Mouse (Mus musculus): Measurements from ENCODE around the gene Cubn.

The Cubn gene

GRCm38 (mm10) chr2:13233902-13234301 is 257.7 kb downstream of the Cubn start:
- no peak for DNase-seq (ENCODE audit: low spot score)

DNA sequence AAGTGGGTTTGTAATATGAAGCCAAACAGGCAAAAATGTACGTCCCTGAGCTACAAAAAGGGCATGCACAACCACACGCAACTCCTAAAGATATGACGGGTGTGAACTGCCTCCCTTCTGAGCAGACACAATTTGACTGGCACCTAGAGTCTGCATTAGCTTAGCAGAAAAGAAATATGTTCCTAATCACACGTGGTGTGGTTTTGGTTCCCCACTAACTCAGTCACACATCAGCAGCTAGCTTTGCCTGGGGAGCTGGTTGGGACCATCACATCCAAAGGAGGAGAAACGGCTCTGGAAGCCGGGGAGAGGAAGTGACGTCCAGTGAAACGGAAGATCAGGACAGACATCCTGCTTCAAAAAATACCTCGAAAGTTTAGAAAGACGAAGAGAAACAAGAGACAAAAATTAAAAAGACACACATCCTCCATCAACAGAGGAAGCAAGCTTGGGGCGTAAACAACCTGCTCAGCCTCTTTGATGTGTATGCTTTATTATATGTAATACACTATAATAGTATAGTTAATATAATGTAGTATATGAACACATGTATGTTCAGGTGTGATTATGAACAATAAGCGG is 258.3 kb downstream of the Cubn start:
- DNase-seq (ENCODE audit: low spot score): no peak

DNA sequence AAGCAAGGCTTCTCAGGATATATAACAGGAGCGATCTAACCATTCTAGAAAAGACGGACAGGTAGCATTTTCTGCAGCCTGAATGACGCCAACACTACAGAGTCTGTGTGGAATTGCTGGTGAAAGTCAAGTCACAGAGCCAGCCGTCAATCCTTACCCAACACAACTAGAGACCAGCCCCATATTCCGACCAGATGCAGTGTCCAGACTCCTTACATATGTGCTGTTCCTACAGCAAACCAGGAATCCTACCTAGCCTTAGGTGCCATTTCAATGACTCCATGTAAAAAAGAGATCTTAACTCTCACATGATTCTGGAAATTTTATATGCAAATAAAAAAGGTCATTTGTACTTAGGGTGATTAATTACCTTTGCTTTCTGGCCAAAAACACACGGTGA is 259.3 kb downstream of the Cubn start:
- DNase-seq (ENCODE audit: low spot score): no peak

- DNase-seq (ENCODE audit: low spot score): peak; percentile 63
These were observed 261.9 kb downstream of the Cubn start for GRCm38 (mm10) chr2:13229686-13230085.

All from adipocyte (in vitro differentiated cells).